Mouse (Mus musculus) CH12.LX (cell line): ENCODE measurements around the gene Dlgap1. TPM values are rescaled to one million over a fixed set of nuclear protein-coding genes. Genes with fewer than 3 reads are reported as not detected.

ENCODE experiments used
- DNase-seq: peaks from one replicate; pipeline ENCODE4 v3.0.0-alpha.2; 2013; ENCODE audit errors: extremely low read depth
- H3K27ac ChIP-seq: 2 replicates; pipeline ENCODE4 v1.5.1; 2012; ENCODE audit warnings: low read depth, mild to moderate bottlenecking, control low read depth, moderate library complexity; ENCODE audit not compliant: insufficient read depth
- H3K27me3 ChIP-seq: replicated peaks from 2 replicates; pipeline ENCODE3; 2012; ENCODE audit warnings: inconsistent platforms
- H3K36me3 ChIP-seq, 2 experiments: replicated peaks in 1 of 2; 2 replicates each; pipeline versions ENCODE3 to v1.6.1; 2012; ENCODE audit warnings: inconsistent platforms in 1 of 2, low read length in 1 of 2, mild to moderate bottlenecking in 1 of 2, mixed read lengths in 1 of 2, moderate library complexity in 1 of 2; ENCODE audit not compliant: control insufficient read depth in 1 of 2, insufficient read depth in 1 of 2
- H3K4me1 ChIP-seq, 2 experiments: 2 replicates each; pipeline ENCODE4 v1.6.1; 2012; ENCODE audit warnings: inconsistent platforms in 1 of 2, moderate library complexity in 1 of 2; ENCODE audit not compliant: insufficient read depth in 2 of 2, control insufficient read depth in 1 of 2
- H3K4me2 ChIP-seq: 2 replicates; pipeline ENCODE4 v1.6.1; 2012; ENCODE audit warnings: low read depth, mild to moderate bottlenecking, control low read depth; ENCODE audit not compliant: poor library complexity, insufficient read depth, severe bottlenecking
- H3K4me3 ChIP-seq, 3 experiments: fragments of 150-350 bp in 1 of 3; sonication (generic) in 1 of 3; replicated peaks in 1 of 3; 2 replicates each; pipeline versions ENCODE3 to v1.5.1; 2011 to 2012; ENCODE audit warnings: low read depth in 2 of 3, low read length in 2 of 3, mild to moderate bottlenecking in 2 of 3, moderate library complexity in 2 of 3, control low read depth in 1 of 3, improper control_type of control experiment in 1 of 3, inconsistent platforms in 1 of 3, mixed read lengths in 1 of 3; ENCODE audit not compliant: poor library complexity in 1 of 3
- H3K79me2 ChIP-seq: replicated peaks from 2 replicates; pipeline ENCODE4 v1.6.1; 2012; ENCODE audit warnings: mild to moderate bottlenecking, moderate library complexity; ENCODE audit not compliant: control insufficient read depth, poor library complexity, insufficient read depth, severe bottlenecking; ENCODE audit errors: extremely low read depth
- H3K9ac ChIP-seq: 2 replicates; pipeline ENCODE4 v1.6.1; 2012; ENCODE audit warnings: low read depth, mild to moderate bottlenecking, control low read depth, moderate library complexity; ENCODE audit not compliant: insufficient read depth
- H3K9me3 ChIP-seq: replicated peaks from 2 replicates; pipeline ENCODE3; 2012; ENCODE audit warnings: low read length, inconsistent platforms, mixed read lengths
- BHLHE40 ChIP-seq: IDR thresholded peaks from 2 replicates; pipeline ENCODE4 v1.6.1; 2011; ENCODE audit warnings: mild to moderate bottlenecking, low read depth, low read length, improper control_type of control experiment
- CHD2 ChIP-seq: IDR thresholded peaks from 2 replicates; pipeline ENCODE4 v1.6.1; 2011; ENCODE audit warnings: low read length, improper control_type of control experiment
- CTCF ChIP-seq, 2 experiments: IDR thresholded peaks in 1 of 2; conservative IDR thresholded peaks in 1 of 2; 2 replicates each; pipeline ENCODE4 v1.5.1; 2011 to 2012; ENCODE audit warnings: low read depth in 2 of 2, low read length in 2 of 2, improper control_type of control experiment in 1 of 2, inconsistent platforms in 1 of 2, mild to moderate bottlenecking in 1 of 2, moderate library complexity in 1 of 2
- ELF1 ChIP-seq: IDR thresholded peaks from 2 replicates; pipeline ENCODE4 v1.6.1; 2014; ENCODE audit warnings: low read depth, mild to moderate bottlenecking, inconsistent platforms, low read length, improper control_type of control experiment
- EP300 ChIP-seq: IDR thresholded peaks from 2 replicates; pipeline ENCODE4 v1.6.1; 2011; ENCODE audit warnings: low read length, improper control_type of control experiment
- ETS1 ChIP-seq: conservative IDR thresholded peaks from 2 replicates; pipeline ENCODE4 v1.6.1; 2012; ENCODE audit warnings: low read depth, mild to moderate bottlenecking, inconsistent platforms, low read length, improper control_type of control experiment, moderate library complexity
- IRF4 ChIP-seq: IDR thresholded peaks from 2 replicates; pipeline ENCODE4 v1.6.1; 2014; ENCODE audit warnings: low read depth, mild to moderate bottlenecking, inconsistent platforms, low read length, improper control_type of control experiment
- KAT2A ChIP-seq: IDR thresholded peaks from 2 replicates; pipeline ENCODE4 v1.6.1; 2012; ENCODE audit warnings: low read length, improper control_type of control experiment, inconsistent platforms; ENCODE audit not compliant: insufficient replicate concordance
- MAX ChIP-seq: IDR thresholded peaks from 2 replicates; pipeline ENCODE4 v1.6.1; 2011; ENCODE audit warnings: low read length, improper control_type of control experiment
- NELFE ChIP-seq: IDR thresholded peaks from 2 replicates; pipeline ENCODE4 v1.6.1; 2011; ENCODE audit warnings: low read depth, low read length, improper control_type of control experiment
- RAD21 ChIP-seq: IDR thresholded peaks from 2 replicates; pipeline ENCODE4 v1.6.1; 2011; ENCODE audit warnings: low read depth, mild to moderate bottlenecking, low read length, improper control_type of control experiment, moderate library complexity
- RCOR1 ChIP-seq: conservative IDR thresholded peaks from 2 replicates; pipeline ENCODE4 v1.6.1; 2012; ENCODE audit warnings: low read depth, mild to moderate bottlenecking, inconsistent platforms, low read length, improper control_type of control experiment
- SMC3 ChIP-seq: IDR thresholded peaks from 2 replicates; pipeline ENCODE4 v1.6.1; 2011; ENCODE audit warnings: low read depth, low read length, improper control_type of control experiment
- TCF12 ChIP-seq: IDR thresholded peaks from 2 replicates; pipeline ENCODE4 v1.6.1; 2014; ENCODE audit warnings: low read depth, mild to moderate bottlenecking, inconsistent platforms, low read length, improper control_type of control experiment
- UBTF ChIP-seq: IDR thresholded peaks from 2 replicates; pipeline ENCODE4 v1.6.1; 2012; ENCODE audit warnings: low read depth, mild to moderate bottlenecking, inconsistent platforms, low read length, improper control_type of control experiment, moderate library complexity
- USF1 ChIP-seq: IDR thresholded peaks from 2 replicates; pipeline ENCODE4 v1.6.1; 2014; ENCODE audit warnings: low read depth, mild to moderate bottlenecking, inconsistent platforms, low read length, improper control_type of control experiment
- ZKSCAN1 ChIP-seq: IDR thresholded peaks from 2 replicates; pipeline ENCODE4 v1.6.1; 2012; ENCODE audit warnings: low read depth, inconsistent platforms, low read length, improper control_type of control experiment, borderline replicate concordance
- ZMIZ1 ChIP-seq: IDR thresholded peaks from 2 replicates; pipeline ENCODE4 v1.6.1; 2012; ENCODE audit warnings: low read depth, mild to moderate bottlenecking, inconsistent platforms, low read length, improper control_type of control experiment
- ZNF384 ChIP-seq: IDR thresholded peaks from 2 replicates; pipeline ENCODE4 v1.6.1; 2012; ENCODE audit warnings: low read depth, low read length, improper control_type of control experiment, inconsistent platforms
- dilution Hi-C: fragments of 300-500 bp; cut with MboI; formaldehyde crosslinking; loops from 2 replicates; pipeline ENCODE4 v1.14.3; 2020; ENCODE audit warnings: low sequenced_read_pairs; ENCODE audit not compliant: extremely low pct_unique_long_range_greater_than_20kb, extremely low pct_ligation_motif_present
- in situ Hi-C: fragments of 300-500 bp; cut with MboI; formaldehyde crosslinking; loops from 3 replicates; pipeline ENCODE4 v1.14.3; 2019; ENCODE audit warnings: low sequenced_read_pairs, low pct_ligation_motif_present, low pct_unique_long_range_greater_than_20kb, mixed read lengths
- polyA plus RNA-seq: library from polyadenylated mRNA; unstranded; fragments of >175 nt; gene quantifications from 2 replicates; pipeline ENCODE4 v1.2.1, GENCODE M21; 2012; ENCODE audit warnings: low read depth; ENCODE audit not compliant: insufficient read length
- total RNA-seq, 2 experiments: library from RNA; depleted of rRNA; stranded (reverse); fragments of 300-350 nt in 1 of 2; fragments of >200 nt in 1 of 2; gene quantifications; 2 replicates each; pipeline ENCODE4 v1.2.3; 2012 to 2014

Gene Dlgap1
- total and polyA plus RNA-seq, 3 experiments, result 0.51 to 2.7 (median 1.2) TPM

GRCm38 (mm10) chr17:70472162-70472561 is 503.3 kb downstream of the Dlgap1 start:
- TF ChIP-seq MAX (no peak), SMC3 (no peak), ETS1 (no peak), ZNF384 (no peak), ZKSCAN1 (no peak), BHLHE40 (no peak), CHD2 (no peak), EP300 (no peak), RCOR1 (no peak), RAD21 (no peak), CTCF (conservative IDR thresholded peaks at IDR 0.05 in 1 of 2, IDR thresholded peaks at IDR 0.05 in 1 of 2; ENCODE audit: low read depth in 2 of 2, low read length in 2 of 2) (no peak), TCF12 (no peak), ZMIZ1 (no peak), IRF4 (no peak)
- TF ChIP-seq, all 38 proteins: peak for 0
- no peak overlapping the region for H3K4me2 ChIP-seq
- no peaks in the 10 kb centered on the region for H3K79me2 ChIP-seq
- no peaks in the 10 kb centered on the region for H3K27me3 ChIP-seq
- in situ Hi-C loops, result no loop called here
- no peaks in the 10 kb centered on the region for H3K36me3 ChIP-seq
- no peak overlapping the region for H3K4me3 ChIP-seq
- H3K4me1 ChIP-seq, result peaks cover 12 to 18% of the 10 kb centered on the region in 2 experiments
- DNase-seq, result no peak
- no peaks in the 10 kb centered on the region for H3K9me3 ChIP-seq
- dilution Hi-C loops, result no loop called here
- H3K9ac ChIP-seq, result no peak overlapping the region
- H3K27ac ChIP-seq, result no peak overlapping the region

GRCm38 (mm10) chr17:70473871-70474270 is 505.0 kb downstream of the Dlgap1 start:
- TF ChIP-seq USF1 (no peak), UBTF (no peak), ZKSCAN1 (no peak), KAT2A (no peak), NELFE (no peak), ELF1 (no peak)
- no peaks in the 10 kb centered on the region for H3K36me3 ChIP-seq
- no peaks in the 10 kb centered on the region for H3K9me3 ChIP-seq
- H3K79me2 ChIP-seq, result no peaks in the 10 kb centered on the region
- H3K4me1 ChIP-seq, result peaks cover 12 to 18% of the 10 kb centered on the region in 2 experiments
- H3K4me2 ChIP-seq, result no peak overlapping the region
- dilution Hi-C loops, result no loop called here
- no peaks in the 10 kb centered on the region for H3K27me3 ChIP-seq
- no peak overlapping the region for H3K27ac ChIP-seq
- no peak for DNase-seq
- in situ Hi-C loops, result no loop called here
- H3K9ac ChIP-seq, result no peak overlapping the region
- no peak overlapping the region for H3K4me3 ChIP-seq
